Mouse (Mus musculus): ENCODE data around the gene Kcnj5. TPM values are rescaled to one million over a fixed set of nuclear protein-coding genes. Genes with fewer than 3 reads are reported as not detected.
A peak's percentile ranks its signal among the peaks of the same experiment; 100 is the strongest.

Gene Kcnj5
- polyA plus RNA-seq (2012; rRNA removed) = 0.21 and 0.23 TPM in 2 replicates

- WGBS = 3% methylated on average over 20 of the region's 20 CpGs
- H3K27ac ChIP-seq (ENCODE audit: insufficient read depth, low read length) = no peak within 1 kb of the TSS
- peaks cover 3% of the 10 kb centered on the region; the same call in 1 of the 2 replicates for H3K27me3 ChIP-seq (ENCODE audit: control insufficient read depth, insufficient read depth, low read length)
- peak; percentile 22 to 31 for DNase-seq
- TF ChIP-seq POLR2A (IDR thresholded peaks at IDR 0.05; ENCODE audit: borderline replicate concordance, insufficient read depth, low read length) = no peak
- no peaks in the 10 kb centered on the region; the same call in 1 of the 2 replicates for H3K4me1 ChIP-seq (ENCODE audit: control insufficient read depth, insufficient read depth, low read length)
- H3K4me3 ChIP-seq (replicated peaks; ENCODE audit: insufficient read depth, low read depth, low read length) = no peak within 1 kb of the TSS
Observed at GRCm38 (mm10) chr9:32344051-32344450, at the start of gene Kcnj5. Gene Kcnj5, minus strand, starts transcription at chr9:32344350.

GRCm38 (mm10) chr9:32392716-32393115 lies 48.6 kb upstream of the Kcnj5 start:
- no peak overlapping the region for H3K27ac ChIP-seq (ENCODE audit: insufficient read depth, low read length)

GRCm38 (mm10) chr9:32391701-32392100 lies 47.6 kb upstream of the Kcnj5 start:
- H3K4me1 ChIP-seq (ENCODE audit: control insufficient read depth, insufficient read depth, low read length) = no peaks in the 10 kb centered on the region
- H3K27ac ChIP-seq (ENCODE audit: insufficient read depth, low read length) = no peak overlapping the region
- 91% methylated on average over 9 of the region's 9 CpGs for WGBS
- no peak for TF ChIP-seq POLR2A (IDR thresholded peaks at IDR 0.05; ENCODE audit: borderline replicate concordance, insufficient read depth, low read length)
- no peak for TF ChIP-seq CTCF (IDR thresholded peaks at IDR 0.05; ENCODE audit: borderline replicate concordance, insufficient read depth, low read depth, low read length)
- DNase-seq = no peak
- H3K4me3 ChIP-seq (replicated peaks; ENCODE audit: insufficient read depth, low read depth, low read length) = no peak overlapping the region
- no peaks in the 10 kb centered on the region for H3K27me3 ChIP-seq (ENCODE audit: control insufficient read depth, insufficient read depth, low read length)

More at GRCm38 (mm10) chr9:32392716-32393115, 48.6 kb upstream of the Kcnj5 start:
- no peak for DNase-seq
- 83% methylated on average over 6 of the region's 6 CpGs for whole genome bisulfite sequencing
- Histone ChIP-seq H3K27me3 (ENCODE audit: control insufficient read depth, insufficient read depth, low read length) (no peaks in the 10 kb centered on the region), H3K4me1 (ENCODE audit: control insufficient read depth, insufficient read depth, low read length) (no peaks in the 10 kb centered on the region), H3K4me3 (replicated peaks; ENCODE audit: insufficient read depth, low read depth, low read length) (no peak overlapping the region)
- TF ChIP-seq POLR2A (IDR thresholded peaks at IDR 0.05; ENCODE audit: borderline replicate concordance, insufficient read depth, low read length) = no peak
- TF ChIP-seq CTCF (IDR thresholded peaks at IDR 0.05; ENCODE audit: borderline replicate concordance, insufficient read depth, low read depth, low read length) = no peak

GRCm38 (mm10) chr9:32391092-32391491 lies 46.9 kb upstream of the Kcnj5 start:
- Histone ChIP-seq H3K4me1 (ENCODE audit: control insufficient read depth, insufficient read depth, low read length) (no peaks in the 10 kb centered on the region), H3K27ac (ENCODE audit: insufficient read depth, low read length) (no peak overlapping the region), H3K4me3 (replicated peaks; ENCODE audit: insufficient read depth, low read depth, low read length) (no peak overlapping the region), H3K27me3 (ENCODE audit: control insufficient read depth, insufficient read depth, low read length) (no peaks in the 10 kb centered on the region)
- TF ChIP-seq POLR2A (IDR thresholded peaks at IDR 0.05; ENCODE audit: borderline replicate concordance, insufficient read depth, low read length) (no peak), CTCF (IDR thresholded peaks at IDR 0.05; ENCODE audit: borderline replicate concordance, insufficient read depth, low read depth, low read length) (no peak)
- WGBS = 85% methylated on average over 5 of the region's 5 CpGs
- DNase-seq = no peak

- Histone ChIP-seq H3K4me1 (ENCODE audit: control insufficient read depth, insufficient read depth, low read length) (no peaks in the 10 kb centered on the region), H3K4me3 (replicated peaks; ENCODE audit: insufficient read depth, low read depth, low read length) (no peak overlapping the region), H3K27ac (ENCODE audit: insufficient read depth, low read length) (no peak overlapping the region), H3K27me3 (ENCODE audit: control insufficient read depth, insufficient read depth, low read length) (no peaks in the 10 kb centered on the region)
- no peak for DNase-seq
- TF ChIP-seq CTCF (IDR thresholded peaks at IDR 0.05; ENCODE audit: borderline replicate concordance, insufficient read depth, low read depth, low read length) (peak; percentile 17; the same call in 1 of the 2 replicates), POLR2A (IDR thresholded peaks at IDR 0.05; ENCODE audit: borderline replicate concordance, insufficient read depth, low read length) (no peak)
- WGBS = 97% methylated on average over 1 of the region's 1 CpGs
Observed at GRCm38 (mm10) chr9:32388120-32388519, 44.0 kb upstream of the Kcnj5 start.

- no peak for DNase-seq
- no peaks in the 10 kb centered on the region for H3K27me3 ChIP-seq (ENCODE audit: control insufficient read depth, insufficient read depth, low read length)
- H3K4me1 ChIP-seq (ENCODE audit: control insufficient read depth, insufficient read depth, low read length) = no peaks in the 10 kb centered on the region
- H3K4me3 ChIP-seq (replicated peaks; ENCODE audit: insufficient read depth, low read depth, low read length) = no peak overlapping the region
- WGBS = 75% methylated on average over 4 of the region's 4 CpGs
- H3K27ac ChIP-seq (ENCODE audit: insufficient read depth, low read length) = no peak overlapping the region
- TF ChIP-seq CTCF (IDR thresholded peaks at IDR 0.05; ENCODE audit: borderline replicate concordance, insufficient read depth, low read depth, low read length) (no peak), POLR2A (IDR thresholded peaks at IDR 0.05; ENCODE audit: borderline replicate concordance, insufficient read depth, low read length) (no peak)
Observed at GRCm38 (mm10) chr9:32384906-32385305, 40.8 kb upstream of the Kcnj5 start.

- TF ChIP-seq CTCF (IDR thresholded peaks at IDR 0.05; ENCODE audit: borderline replicate concordance, insufficient read depth, low read depth, low read length) (no peak), POLR2A (IDR thresholded peaks at IDR 0.05; ENCODE audit: borderline replicate concordance, insufficient read depth, low read length) (no peak)
- WGBS = 64% methylated on average over 5 of the region's 5 CpGs
- no peak overlapping the region for H3K4me3 ChIP-seq (replicated peaks; ENCODE audit: insufficient read depth, low read depth, low read length)
Observed at GRCm38 (mm10) chr9:32376863-32377590, 32.9 kb upstream of the Kcnj5 start.

GRCm38 (mm10) chr9:32376031-32376430 lies 31.9 kb upstream of the Kcnj5 start:
- Histone ChIP-seq H3K27me3 (ENCODE audit: control insufficient read depth, insufficient read depth, low read length) (no peaks in the 10 kb centered on the region), H3K4me3 (replicated peaks; ENCODE audit: insufficient read depth, low read depth, low read length) (no peak overlapping the region), H3K4me1 (ENCODE audit: control insufficient read depth, insufficient read depth, low read length) (no peaks in the 10 kb centered on the region), H3K27ac (ENCODE audit: insufficient read depth, low read length) (no peak overlapping the region)
- DNase-seq = no peak
- 84% methylated on average over 7 of the region's 7 CpGs for WGBS
- TF ChIP-seq POLR2A (IDR thresholded peaks at IDR 0.05; ENCODE audit: borderline replicate concordance, insufficient read depth, low read length) (no peak), CTCF (IDR thresholded peaks at IDR 0.05; ENCODE audit: borderline replicate concordance, insufficient read depth, low read depth, low read length) (no peak)

More at GRCm38 (mm10) chr9:32376863-32377590, 32.9 kb upstream of the Kcnj5 start:
- Histone ChIP-seq H3K27me3 (ENCODE audit: control insufficient read depth, insufficient read depth, low read length) (no peaks in the 10 kb centered on the region), H3K27ac (ENCODE audit: insufficient read depth, low read length) (no peak overlapping the region), H3K4me1 (ENCODE audit: control insufficient read depth, insufficient read depth, low read length) (no peaks in the 10 kb centered on the region)
- peak in 1 of 2 experiments; percentile 7 for DNase-seq
